Mouse (Mus musculus) cerebellum, adult 2 months (tissue): ENCODE measurements at regions not wholly inside any gene's neighbourhood (a gene's known extent, or its start where the extent isn't known, plus 50 kb on each side); places are given as distances from the start of the nearest gene placed in this dataset.

Experiments used
- DNase-seq, 2 experiments: peaks; one replicate each; pipeline ENCODE4 v3.0.0; 2021
- H3K27ac ChIP-seq: fragments of 200-500 bp; 2 replicates; pipeline ENCODE4 v1.5.1; 2012; ENCODE audit warnings: low read length, control low read depth, inconsistent platforms; ENCODE audit not compliant: insufficient read depth
- H3K27me3 ChIP-seq: fragments of 200-500 bp; 2 replicates; pipeline ENCODE4 v1.6.1; 2012; ENCODE audit warnings: inconsistent platforms, mild to moderate bottlenecking, low read length, moderate library complexity; ENCODE audit not compliant: control insufficient read depth, insufficient read depth
- H3K4me1 ChIP-seq: fragments of 200-500 bp; 2 replicates; pipeline ENCODE4 v1.6.1; 2011; ENCODE audit warnings: low read length; ENCODE audit not compliant: control insufficient read depth, insufficient read depth
- H3K4me3 ChIP-seq: fragments of 200-500 bp; replicated peaks from 2 replicates; pipeline ENCODE3; 2011; ENCODE audit warnings: mild to moderate bottlenecking, low read depth, low read length, control low read depth; ENCODE audit not compliant: insufficient read depth
- CTCF ChIP-seq: fragments of 200-500 bp; IDR thresholded peaks from 2 replicates; pipeline ENCODE4 v1.5.1; 2011; ENCODE audit warnings: low read depth, mild to moderate bottlenecking, control low read depth, low read length, moderate library complexity, borderline replicate concordance; ENCODE audit not compliant: insufficient read depth
- POLR2A ChIP-seq: fragments of 200-500 bp; IDR thresholded peaks from 2 replicates; pipeline ENCODE4 v1.6.1; 2011; ENCODE audit warnings: low read length, control low read depth, borderline replicate concordance; ENCODE audit not compliant: insufficient read depth
- WGBS: fragments of 180-500 bp; shearing (Covaris S2); methylation state at CpG from one replicate; pipeline ENCODE4 v1.1.7; 2018; 5-methylcytosine and 5-hydroxymethylcytosine counted together

- H3K4me3 ChIP-seq: no peak overlapping the region
- TF ChIP-seq POLR2A (no peak), CTCF (no peak)
- no peaks in the 10 kb centered on the region for H3K27me3 ChIP-seq
- no peak for DNase-seq
- WGBS: 85% methylated on average over 13 of the region's 13 CpGs
- no peak overlapping the region for H3K27ac ChIP-seq
- H3K4me1 ChIP-seq: no peaks in the 10 kb centered on the region
These were observed 221.4 kb downstream of the Enc1 start for GRCm38 (mm10) chr13:97462110-97462883.

- H3K27me3 ChIP-seq: no peaks in the 10 kb centered on the region
- H3K4me3 ChIP-seq: no peak overlapping the region
- WGBS: 89% methylated on average over 4 of the region's 4 CpGs
- TF ChIP-seq POLR2A (no peak), CTCF (no peak)
- no peak for DNase-seq
- H3K27ac ChIP-seq: no peak overlapping the region
- no peaks in the 10 kb centered on the region for H3K4me1 ChIP-seq
These were observed 220.3 kb downstream of the Enc1 start for GRCm38 (mm10) chr13:97461207-97461606.

GRCm38 (mm10) chr13:97459106-97459505 is 218.2 kb downstream of the Enc1 start:
- no peak for DNase-seq
- WGBS: 97% methylated on average over 7 of the region's 7 CpGs
- H3K27ac ChIP-seq: no peak overlapping the region
- TF ChIP-seq CTCF (no peak), POLR2A (no peak)
- H3K4me1 ChIP-seq: no peaks in the 10 kb centered on the region
- H3K4me3 ChIP-seq: no peak overlapping the region
- H3K27me3 ChIP-seq: no peaks in the 10 kb centered on the region

- DNase-seq: no peak
- H3K4me3 ChIP-seq: no peak overlapping the region
- WGBS: 80% methylated on average over 6 of the region's 6 CpGs
These were observed 215.1 kb downstream of the Enc1 start for GRCm38 (mm10) chr13:97455961-97456360.

GRCm38 (mm10) chr13:97454715-97455114 is 213.8 kb downstream of the Enc1 start:
- no peaks in the 10 kb centered on the region for H3K4me1 ChIP-seq

More at GRCm38 (mm10) chr13:97455961-97456360, 215.1 kb downstream of the Enc1 start:
- Histone ChIP-seq H3K4me1 (no peaks in the 10 kb centered on the region), H3K27ac (no peak overlapping the region), H3K27me3 (peaks cover 1% of the 10 kb centered on the region; the same call in 1 of the 2 replicates)
- no peak for TF ChIP-seq POLR2A
- no peak for TF ChIP-seq CTCF

GRCm38 (mm10) chr13:97453469-97453868 is 212.6 kb downstream of the Enc1 start:
- H3K27ac ChIP-seq: no peak overlapping the region
- DNase-seq: no peak
- 79% methylated on average over 6 of the region's 6 CpGs for WGBS
- H3K4me1 ChIP-seq: no peaks in the 10 kb centered on the region
- TF ChIP-seq CTCF: no peak
- H3K4me3 ChIP-seq: no peak overlapping the region
- peaks cover 1% of the 10 kb centered on the region; the same call in 1 of the 2 replicates for H3K27me3 ChIP-seq

More at GRCm38 (mm10) chr13:97454715-97455114, 213.8 kb downstream of the Enc1 start:
- 60% methylated on average over 8 of the region's 8 CpGs for WGBS
- Histone ChIP-seq H3K27me3 (peaks cover 1% of the 10 kb centered on the region; the same call in 1 of the 2 replicates), H3K27ac (no peak overlapping the region), H3K4me3 (no peak overlapping the region)
- TF ChIP-seq POLR2A: no peak
- no peak for TF ChIP-seq CTCF
- no peak for DNase-seq

- DNase-seq: no peak
- WGBS: 58% methylated on average over 5 of the region's 5 CpGs
- TF ChIP-seq CTCF: no peak
- no peak overlapping the region for H3K27ac ChIP-seq
- H3K4me1 ChIP-seq: no peaks in the 10 kb centered on the region
- H3K27me3 ChIP-seq: peaks cover 1% of the 10 kb centered on the region; the same call in 1 of the 2 replicates
- H3K4me3 ChIP-seq: no peak overlapping the region
These were observed 212.2 kb downstream of the Enc1 start for GRCm38 (mm10) chr13:97453090-97453430.

- Histone ChIP-seq H3K4me1 (no peaks in the 10 kb centered on the region), H3K4me3 (no peak overlapping the region), H3K27me3 (peaks cover 1% of the 10 kb centered on the region; the same call in 1 of the 2 replicates), H3K27ac (no peak overlapping the region)
- no peak for DNase-seq
- no peak for TF ChIP-seq POLR2A
- no peak for TF ChIP-seq CTCF
- 77% methylated on average over 11 of the region's 11 CpGs for WGBS
These were observed 211.6 kb downstream of the Enc1 start for GRCm38 (mm10) chr13:97452386-97453089.
